Mouse (Mus musculus) heart, adult 2 months (tissue): ENCODE measurements at regions not wholly inside any gene's neighbourhood (a gene's known extent, or its start where the extent isn't known, plus 50 kb on each side); places are given as distances from the start of the nearest gene placed in this dataset.

ENCODE experiments used
- CTCF ChIP-seq: fragments of 200-600 bp; IDR thresholded peaks from 2 replicates; pipeline ENCODE4 v1.8.1; 2022; ENCODE audit warnings: antibody characterized with exemption, mild to moderate bottlenecking, moderate library complexity
- EP300 ChIP-seq: fragments of 200-500 bp; IDR thresholded peaks from 2 replicates; pipeline ENCODE4 v1.6.1; 2011; ENCODE audit warnings: low read depth, low read length, control low read depth; ENCODE audit not compliant: insufficient read depth
- POLR2A ChIP-seq: fragments of 200-500 bp; IDR thresholded peaks from 2 replicates; pipeline ENCODE4 v1.6.1; 2011; ENCODE audit warnings: mild to moderate bottlenecking, low read depth, low read length, control low read depth; ENCODE audit not compliant: insufficient read depth

- TF ChIP-seq CTCF (no peak), POLR2A (no peak), EP300 (no peak)
These were observed 191.6 kb downstream of the Papss1 start for GRCm38 (mm10) chr3:131756126-131756525.
